Mouse (Mus musculus) forebrain, embryonic 12.5 days (tissue): ENCODE data around the gene Sipa1l3. TPM values are rescaled to one million over a fixed set of nuclear protein-coding genes. Genes with fewer than 3 reads are reported as not detected.

Experiments
- ATAC-seq: fragments of 200-750 bp; cut with Nextera tagmentation; 2 replicates; pipeline ENCODE4 v1.8.0; 2017; ENCODE audit warnings: moderate TSS enrichment; ENCODE audit not compliant: low FRiP score
- H3K27ac ChIP-seq: fragments of 300-500 bp; sonication (generic); 2 replicates; pipeline ENCODE4 v1.5.1; 2016; ENCODE audit warnings: mild to moderate bottlenecking
- H3K27me3 ChIP-seq: fragments of 300-500 bp; sonication (generic); 2 replicates; pipeline ENCODE4 v1.6.1; 2016; ENCODE audit warnings: mild to moderate bottlenecking
- H3K36me3 ChIP-seq: fragments of 300-500 bp; sonication (generic); replicated peaks from 2 replicates; pipeline ENCODE4 v1.6.1; 2016; ENCODE audit warnings: mild to moderate bottlenecking
- H3K4me1 ChIP-seq: fragments of 300-500 bp; sonication (generic); 2 replicates; pipeline ENCODE4 v1.6.1; 2016
- H3K4me2 ChIP-seq: fragments of 300-500 bp; sonication (generic); 2 replicates; pipeline ENCODE4 v1.6.1; 2016; ENCODE audit warnings: mild to moderate bottlenecking, moderate library complexity
- H3K4me3 ChIP-seq: fragments of 300-500 bp; sonication (generic); replicated peaks from 2 replicates; pipeline ENCODE4 v1.5.1; 2016; ENCODE audit warnings: mild to moderate bottlenecking
- H3K9ac ChIP-seq: fragments of 300-500 bp; sonication (generic); 2 replicates; pipeline ENCODE4 v1.6.1; 2016; ENCODE audit warnings: mild to moderate bottlenecking
- H3K9me3 ChIP-seq: fragments of 300-500 bp; sonication (generic); 2 replicates; pipeline ENCODE4 v1.6.1; 2016
- WGBS: fragments of 180-500 bp; shearing (Covaris S2); methylation state at CpG from one replicate; pipeline ENCODE4 v1.1.7; 2016; 5-methylcytosine and 5-hydroxymethylcytosine counted together
- polyA plus RNA-seq: library from polyadenylated mRNA; unstranded; fragments of >200 nt; fragmentation: Nextera tagmentation; extraction: Ambion mirVana; gene quantifications from 2 replicates; pipeline ENCODE4 v1.2.1, GENCODE M21; 2016

The Sipa1l3 gene
- polyA plus RNA-seq, 1 experiment from 2014 or later: 12.3 TPM

DNA sequence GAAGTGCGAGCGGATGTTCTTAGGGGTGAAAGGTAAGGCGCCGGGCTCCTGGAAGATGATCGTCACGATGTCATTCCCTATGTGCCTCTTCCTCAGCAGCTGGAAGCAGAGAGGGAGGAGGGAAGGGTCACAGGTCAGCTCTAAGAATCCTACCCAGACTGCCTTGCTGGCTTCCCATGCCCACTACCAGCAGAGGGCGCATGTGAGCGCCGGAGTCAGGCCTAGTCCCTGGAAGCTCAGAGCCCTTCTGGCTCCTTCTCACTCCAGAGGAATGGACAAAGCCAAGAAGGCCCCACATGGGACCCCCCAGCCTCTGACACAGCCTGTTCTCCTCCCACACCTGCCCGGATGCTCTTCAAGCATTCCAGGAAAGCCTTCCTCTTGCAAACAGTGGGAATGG, 135.2 kb downstream of the Sipa1l3 start:
- Histone ChIP-seq H3K4me1 (no peaks in the 10 kb centered on the region), H3K9me3 (no peaks in the 10 kb centered on the region), H3K36me3 (peaks cover 47% of the 10 kb centered on the region), H3K4me2 (no peak overlapping the region), H3K9ac (no peak overlapping the region), H3K27ac (no peak overlapping the region), H3K27me3 (no peaks in the 10 kb centered on the region), H3K4me3 (no peak overlapping the region)
- peak; percentile 64 for ATAC-seq
- WGBS: 28% methylated on average over 10 of the region's 10 CpGs

DNA sequence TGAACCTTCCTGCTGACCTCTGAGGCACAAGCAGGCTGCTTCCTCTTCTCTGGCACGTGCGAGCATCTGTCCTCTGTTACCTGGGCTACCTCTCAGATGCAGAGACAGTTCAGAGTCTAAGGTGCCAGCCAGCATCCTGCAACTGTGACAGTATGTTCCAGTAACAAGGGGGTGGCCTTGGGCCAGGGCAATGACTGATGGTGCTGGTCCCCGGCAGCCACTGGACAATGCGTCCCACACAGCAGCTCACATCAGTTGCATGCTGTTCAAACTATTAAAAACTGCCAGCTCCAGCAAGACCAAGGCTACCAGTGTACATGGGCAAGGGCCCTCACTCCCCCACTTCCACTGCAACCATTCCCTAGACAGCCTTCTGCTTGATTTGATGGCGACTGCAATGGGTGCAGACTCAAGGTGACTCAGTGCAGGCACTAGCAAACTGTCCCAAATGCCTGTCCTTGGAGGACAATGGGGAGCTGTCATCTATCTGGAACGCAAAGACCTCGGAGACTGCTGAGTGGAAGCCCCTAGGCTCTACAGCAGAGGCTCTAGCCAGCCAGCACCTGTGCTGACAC, 136.9 kb downstream of the Sipa1l3 start:
- Histone ChIP-seq H3K9ac (no peak overlapping the region), H3K4me1 (no peaks in the 10 kb centered on the region), H3K36me3 (peaks cover 49% of the 10 kb centered on the region), H3K4me3 (no peak overlapping the region), H3K27ac (no peak overlapping the region), H3K27me3 (no peaks in the 10 kb centered on the region), H3K9me3 (no peaks in the 10 kb centered on the region), H3K4me2 (no peak overlapping the region)
- no peak for ATAC-seq
- 98% methylated on average over 7 of the region's 7 CpGs for WGBS

DNA sequence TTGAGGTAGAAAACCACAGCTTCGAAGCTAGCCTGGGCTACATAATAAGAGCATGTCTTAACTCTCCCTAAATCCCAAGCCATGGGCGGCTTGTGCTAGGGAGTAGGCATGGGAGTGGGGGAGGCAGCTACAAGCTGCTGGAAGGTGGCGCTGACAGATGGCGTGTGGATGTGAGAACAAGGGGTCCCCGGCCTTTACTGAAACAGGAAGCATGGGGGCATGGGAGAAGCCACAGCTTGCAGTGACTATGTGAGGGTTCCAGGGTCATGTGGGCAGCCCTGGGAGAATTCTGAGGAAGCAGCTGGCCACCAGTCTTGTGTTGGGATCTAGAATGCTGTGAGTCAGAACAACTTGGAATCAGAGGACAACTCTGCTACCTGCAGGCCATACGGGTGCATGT, 144.4 kb downstream of the Sipa1l3 start:
- Histone ChIP-seq H3K27me3 (no peaks in the 10 kb centered on the region), H3K4me3 (no peak overlapping the region), H3K27ac (no peak overlapping the region), H3K4me1 (no peaks in the 10 kb centered on the region), H3K9ac (no peak overlapping the region), H3K36me3 (peaks cover 24% of the 10 kb centered on the region), H3K9me3 (no peaks in the 10 kb centered on the region), H3K4me2 (no peak overlapping the region)
- ATAC-seq: no peak
- 86% methylated on average over 6 of the region's 6 CpGs for WGBS

DNA sequence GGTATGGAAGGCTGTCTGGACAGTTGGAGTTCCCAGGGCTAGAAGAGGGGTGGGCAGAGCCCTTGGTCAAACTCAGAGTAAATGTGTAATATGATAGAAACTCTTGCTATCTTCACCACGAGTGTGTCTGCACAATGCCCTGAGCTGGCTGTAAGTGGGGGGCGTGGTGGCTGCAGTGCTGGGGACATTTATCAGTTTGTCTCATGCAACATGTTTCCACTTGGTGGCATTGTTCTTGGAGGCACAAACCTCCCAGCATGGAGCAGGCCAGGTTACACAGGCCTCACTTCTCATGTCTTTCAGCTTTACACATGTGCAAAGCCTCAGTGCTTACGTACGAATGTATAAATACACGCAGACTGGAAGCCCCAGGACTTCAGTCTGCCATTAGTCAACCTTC, 146.3 kb downstream of the Sipa1l3 start:
- Histone ChIP-seq H3K4me1 (peaks cover 10% of the 10 kb centered on the region), H3K9me3 (no peaks in the 10 kb centered on the region), H3K36me3 (0 out of 2 replicates have a peak, but pooled peaks cover 12% of the 10 kb centered on the region), H3K27ac (no peak overlapping the region), H3K4me3 (no peak overlapping the region), H3K27me3 (no peaks in the 10 kb centered on the region), H3K9ac (no peak overlapping the region), H3K4me2 (no peak overlapping the region)
- WGBS: 88% methylated on average over 5 of the region's 5 CpGs
- no peak for ATAC-seq

DNA sequence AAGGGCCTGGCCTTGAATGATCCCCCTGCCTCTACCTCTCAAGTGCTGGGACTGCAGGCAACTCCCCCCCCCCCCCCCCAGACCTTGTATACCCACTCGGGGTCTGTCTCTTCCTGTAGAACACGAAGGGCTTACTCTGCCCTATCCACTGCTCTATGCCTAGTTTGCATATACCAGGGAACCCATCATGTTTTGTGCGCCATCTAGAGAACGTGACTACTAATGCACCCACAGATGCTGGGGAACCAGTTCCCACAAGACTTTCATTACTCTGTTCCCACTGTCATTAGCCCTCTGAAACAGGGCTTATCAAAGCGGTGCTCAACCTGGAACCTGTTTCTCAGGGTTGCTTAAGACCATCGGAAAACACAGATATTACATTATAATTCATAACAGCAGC, 148.4 kb downstream of the Sipa1l3 start:
- Histone ChIP-seq H3K4me2 (no peak overlapping the region), H3K27ac (no peak overlapping the region), H3K9me3 (no peaks in the 10 kb centered on the region), H3K36me3 (peaks cover 15% of the 10 kb centered on the region), H3K27me3 (no peaks in the 10 kb centered on the region), H3K4me3 (no peak overlapping the region), H3K4me1 (peaks cover 10% of the 10 kb centered on the region), H3K9ac (no peak overlapping the region)
- ATAC-seq: 0 out of 2 replicates have a peak, but pooled peaks have one; percentile 2
- WGBS: 59% methylated on average over 6 of the region's 6 CpGs

DNA sequence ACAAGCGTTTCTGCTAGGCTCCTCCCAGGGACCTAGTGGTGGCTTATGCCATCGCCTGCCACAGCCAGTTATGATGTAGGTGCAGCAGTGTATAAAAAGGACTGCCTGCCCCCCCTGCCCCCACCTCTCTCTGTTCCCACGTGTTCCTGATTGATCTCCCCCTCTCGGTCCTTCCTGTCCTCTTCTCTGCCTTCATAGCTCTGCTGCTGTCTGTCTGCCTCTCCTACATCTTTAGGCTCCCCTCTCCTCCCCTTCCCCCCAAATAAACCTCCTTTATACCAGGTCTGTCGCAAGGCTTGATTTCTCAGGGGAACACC, 150.5 kb downstream of the Sipa1l3 start:
- Histone ChIP-seq H3K4me1 (peaks cover 15% of the 10 kb centered on the region), H3K36me3 (peaks cover 10% of the 10 kb centered on the region), H3K4me2 (no peak overlapping the region), H3K9me3 (no peaks in the 10 kb centered on the region), H3K4me3 (no peak overlapping the region), H3K27ac (peak overlapping the region; percentile 21; the same call in 1 of the 2 replicates), H3K27me3 (no peaks in the 10 kb centered on the region), H3K9ac (no peak overlapping the region)
- ATAC-seq: no peak
- WGBS: 63% methylated on average over 5 of the region's 5 CpGs

DNA sequence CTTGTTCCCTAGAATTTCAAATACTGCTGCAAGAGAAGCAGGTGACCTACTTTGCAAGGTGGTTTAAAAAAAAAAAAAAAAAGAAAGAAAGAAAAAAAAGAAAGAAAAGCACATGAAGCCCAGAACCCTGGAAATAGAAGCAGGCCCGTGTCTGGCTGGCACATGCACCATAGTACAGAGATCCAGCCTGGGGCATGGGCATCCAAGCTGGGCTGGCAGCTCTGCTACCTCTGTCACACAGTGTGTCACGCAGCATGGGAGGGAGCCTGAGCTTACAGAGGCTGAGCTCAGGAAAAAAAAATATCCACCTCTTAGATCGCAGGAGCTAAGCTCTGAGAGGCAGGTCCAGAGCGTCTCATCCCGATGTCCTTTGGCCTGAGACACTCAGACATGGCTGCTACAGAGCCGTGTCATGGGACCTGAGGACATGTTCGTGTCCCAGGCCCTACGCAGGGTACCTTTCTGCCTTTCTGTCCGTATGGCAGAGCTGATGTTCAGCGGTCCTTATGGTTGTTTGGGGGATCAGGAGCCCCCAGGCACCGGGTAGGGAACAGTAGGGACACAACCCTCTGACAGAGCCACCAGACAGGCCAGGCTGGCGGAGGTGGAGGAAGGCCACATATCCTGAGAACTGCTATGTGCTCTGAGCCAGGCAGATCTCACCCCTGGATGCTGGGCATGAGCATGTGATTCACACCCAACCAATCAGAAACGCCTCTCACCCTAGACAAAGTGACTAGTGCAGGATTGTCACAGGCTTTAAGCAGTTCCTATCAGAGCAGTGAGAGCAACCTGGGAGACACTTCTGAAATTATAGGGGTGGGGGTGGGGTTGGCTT, 151.1 kb downstream of the Sipa1l3 start:
- H3K9ac ChIP-seq: no peak overlapping the region
- H3K27me3 ChIP-seq: no peaks in the 10 kb centered on the region
- ATAC-seq: peak; percentile 90
- H3K4me2 ChIP-seq: no peak overlapping the region
- no peaks in the 10 kb centered on the region for H3K9me3 ChIP-seq
- peaks cover 15% of the 10 kb centered on the region for H3K4me1 ChIP-seq
- H3K4me3 ChIP-seq: no peak overlapping the region
- peaks cover 15% of the 10 kb centered on the region for H3K36me3 ChIP-seq
- WGBS: 78% methylated on average over 13 of the region's 13 CpGs
- peak overlapping the region; percentile 66 for H3K27ac ChIP-seq

DNA sequence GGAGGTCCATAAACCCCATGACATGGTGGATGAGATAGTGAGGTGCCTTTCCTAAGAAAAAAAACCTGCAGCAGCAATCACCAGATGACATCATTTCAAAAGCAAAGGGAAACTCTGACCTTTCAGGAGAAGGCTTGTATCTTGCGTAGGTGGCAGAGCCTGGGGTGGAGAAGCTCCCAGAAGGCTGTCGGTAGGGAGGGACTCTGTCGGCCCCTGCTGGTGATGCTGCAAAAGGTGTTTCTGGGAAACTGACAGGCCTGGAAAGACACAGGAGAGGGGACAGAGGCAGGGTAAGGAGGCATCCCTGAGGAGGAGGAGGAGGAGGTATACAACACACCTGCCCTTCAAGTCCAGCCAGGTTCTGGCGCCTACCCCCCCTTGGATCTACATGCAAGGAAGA, 154.4 kb downstream of the Sipa1l3 start:
- H3K4me3 ChIP-seq: no peak overlapping the region
- 19% methylated on average over 4 of the region's 4 CpGs for WGBS
- H3K4me1 ChIP-seq: peaks cover 15% of the 10 kb centered on the region
- no peaks in the 10 kb centered on the region for H3K9me3 ChIP-seq
- H3K9ac ChIP-seq: no peak overlapping the region; the same call in 1 of the 2 replicates
- ATAC-seq: peak; percentile 40
- no peaks in the 10 kb centered on the region for H3K27me3 ChIP-seq
- peaks cover 15% of the 10 kb centered on the region for H3K36me3 ChIP-seq
- no peak overlapping the region for H3K4me2 ChIP-seq
- no peak overlapping the region for H3K27ac ChIP-seq

DNA sequence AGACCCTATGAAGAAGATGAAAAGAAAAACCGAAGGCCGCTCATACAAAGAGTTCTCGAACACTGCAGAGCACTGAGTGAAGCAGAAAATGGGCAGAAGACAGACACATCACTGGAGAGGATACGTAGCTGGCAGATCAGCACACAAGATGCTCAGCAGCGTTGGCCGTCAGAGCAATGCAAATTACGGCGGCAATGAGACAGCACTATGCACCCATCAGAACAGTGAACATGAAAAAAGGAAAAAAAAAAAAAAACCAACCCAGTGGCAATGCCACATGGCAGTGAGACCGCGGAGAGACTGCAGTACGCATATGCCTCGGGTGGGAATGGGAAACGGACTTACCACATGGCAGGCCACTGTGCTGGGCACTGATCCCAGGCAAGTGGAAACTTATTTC, 156.9 kb downstream of the Sipa1l3 start:
- ATAC-seq: no peak
- H3K36me3 ChIP-seq: peaks cover 20% of the 10 kb centered on the region

DNA sequence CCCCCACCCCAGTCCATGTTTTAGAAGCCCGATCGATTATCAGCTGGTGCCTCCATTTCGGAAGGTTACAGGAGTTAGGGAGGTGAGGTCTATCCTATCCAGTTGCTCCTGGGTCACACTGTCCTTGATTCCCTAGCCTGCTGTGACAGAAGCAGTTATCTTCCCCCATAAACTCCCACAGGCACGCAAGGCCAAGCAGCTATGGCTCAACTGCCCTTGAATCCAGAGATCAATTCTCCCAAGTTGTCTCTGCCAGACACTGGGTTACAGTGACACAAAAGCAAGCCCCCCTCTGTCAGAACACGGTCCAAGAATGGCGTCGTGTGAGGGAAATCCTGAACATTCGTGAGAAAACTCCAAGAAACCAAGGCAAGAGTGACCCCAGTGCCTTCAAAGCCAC, 163.0 kb downstream of the Sipa1l3 start:
- Histone ChIP-seq H3K27me3 (no peaks in the 10 kb centered on the region), H3K4me2 (no peak overlapping the region), H3K4me1 (no peaks in the 10 kb centered on the region), H3K27ac (no peak overlapping the region), H3K9ac (no peak overlapping the region), H3K36me3 (peaks cover 25% of the 10 kb centered on the region), H3K4me3 (no peak overlapping the region), H3K9me3 (no peaks in the 10 kb centered on the region)
- 96% methylated on average over 6 of the region's 8 CpGs for WGBS
- ATAC-seq: no peak

More for the DNA sequence above, 156.9 kb downstream of the Sipa1l3 start:
- 87% methylated on average over 13 of the region's 13 CpGs for WGBS
- no peak overlapping the region for H3K9ac ChIP-seq
- no peak overlapping the region for H3K27ac ChIP-seq
- no peak overlapping the region for H3K4me3 ChIP-seq
- H3K27me3 ChIP-seq: no peaks in the 10 kb centered on the region
- H3K9me3 ChIP-seq: no peaks in the 10 kb centered on the region
- no peak overlapping the region for H3K4me2 ChIP-seq
- 0 out of 2 replicates have a peak, but pooled peaks cover 5% of the 10 kb centered on the region for H3K4me1 ChIP-seq

DNA sequence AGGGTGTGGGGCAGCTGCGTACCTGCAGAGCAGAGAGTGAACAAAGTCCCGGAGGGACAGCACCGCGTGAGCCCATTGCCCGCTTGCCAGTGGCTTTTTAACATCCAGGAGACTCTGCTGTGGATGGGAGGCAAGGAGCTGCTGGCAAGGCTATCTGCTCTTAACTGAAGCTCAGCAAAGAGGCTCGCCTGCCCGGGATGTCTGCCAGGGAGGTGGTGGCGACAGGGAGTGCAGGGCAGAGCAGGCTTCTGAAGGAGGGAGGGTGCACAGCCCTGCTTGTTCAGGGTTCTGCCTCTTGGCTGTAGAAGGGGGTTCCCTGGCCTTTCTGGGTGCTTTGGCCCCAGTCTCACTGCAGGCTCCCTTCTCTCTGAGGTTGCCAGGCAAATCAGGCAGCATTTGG, 164.3 kb downstream of the Sipa1l3 start:
- ATAC-seq: no peak
- no peak overlapping the region for H3K9ac ChIP-seq
- WGBS: 83% methylated on average over 8 of the region's 8 CpGs
- H3K4me3 ChIP-seq: no peak overlapping the region
- no peaks in the 10 kb centered on the region for H3K9me3 ChIP-seq
- H3K4me1 ChIP-seq: no peaks in the 10 kb centered on the region
- H3K27ac ChIP-seq: no peak overlapping the region
- H3K27me3 ChIP-seq: no peaks in the 10 kb centered on the region
- no peak overlapping the region for H3K4me2 ChIP-seq
- H3K36me3 ChIP-seq: peaks cover 32% of the 10 kb centered on the region

DNA sequence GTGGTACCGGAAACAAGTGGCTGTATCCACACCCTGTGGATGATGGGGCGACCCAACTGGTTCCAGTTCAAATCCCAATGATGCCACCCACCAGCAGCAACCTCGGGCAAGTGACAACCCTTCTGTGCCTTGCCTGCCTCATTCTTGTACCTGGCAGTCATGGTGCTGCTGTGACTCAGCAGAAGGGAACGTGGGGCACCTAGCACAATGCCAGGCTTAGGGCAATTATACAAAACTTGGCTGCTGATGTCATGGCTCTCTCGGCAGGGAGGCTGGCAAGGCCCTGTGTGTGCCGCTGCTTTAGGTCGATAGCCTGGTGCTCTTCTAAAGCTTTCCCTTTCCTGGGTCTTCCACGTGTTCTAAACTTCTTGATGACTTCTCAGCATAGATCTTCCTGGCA, 166.2 kb downstream of the Sipa1l3 start:
- peaks cover 37% of the 10 kb centered on the region for H3K36me3 ChIP-seq
- H3K4me3 ChIP-seq: no peak overlapping the region
- H3K27ac ChIP-seq: no peak overlapping the region
- no peaks in the 10 kb centered on the region for H3K9me3 ChIP-seq
- no peak overlapping the region for H3K4me2 ChIP-seq
- 84% methylated on average over 8 of the region's 8 CpGs for WGBS
- ATAC-seq: no peak
- peaks cover 3% of the 10 kb centered on the region; the same call in 1 of the 2 replicates for H3K4me1 ChIP-seq
- no peaks in the 10 kb centered on the region for H3K27me3 ChIP-seq
- no peak overlapping the region for H3K9ac ChIP-seq

DNA sequence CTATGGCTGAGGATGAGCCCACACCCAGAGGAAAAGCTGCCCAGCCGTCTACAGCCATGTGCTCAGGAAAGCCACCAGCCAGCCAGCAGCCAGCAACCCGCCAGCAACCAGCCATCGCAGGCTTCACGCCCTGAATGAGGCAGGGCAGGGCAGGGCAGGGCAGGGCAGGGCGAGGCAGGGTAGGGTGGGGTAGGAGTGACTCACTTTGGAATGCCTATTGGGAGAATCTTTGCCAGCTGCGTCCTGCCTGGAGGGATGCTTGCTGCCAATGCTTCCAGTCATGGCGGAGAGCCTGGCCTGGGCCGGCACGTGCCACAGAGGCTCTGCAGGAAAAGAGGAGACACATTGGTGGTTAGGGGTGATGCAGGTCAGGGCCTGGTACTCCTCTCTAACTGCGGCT, 168.0 kb downstream of the Sipa1l3 start:
- Histone ChIP-seq H3K9me3 (no peaks in the 10 kb centered on the region), H3K4me2 (no peak overlapping the region), H3K27me3 (no peaks in the 10 kb centered on the region), H3K9ac (no peak overlapping the region), H3K36me3 (peaks cover 31% of the 10 kb centered on the region; the same call in 1 of the 2 replicates), H3K27ac (no peak overlapping the region), H3K4me1 (peaks cover 13% of the 10 kb centered on the region; the same call in 1 of the 2 replicates), H3K4me3 (no peak overlapping the region)
- ATAC-seq: no peak
- 91% methylated on average over 10 of the region's 10 CpGs for WGBS
